Mouse (Mus musculus) liver, postnatal 0 days (tissue): ENCODE measurements around the gene Zfand3. TPM values are rescaled to one million over a fixed set of nuclear protein-coding genes. Genes with fewer than 3 reads are reported as not detected.
A peak's percentile ranks its signal among the peaks of the same experiment; 100 is the strongest.

Source experiments
- ATAC-seq: fragments of 200-750 bp; cut with Nextera tagmentation; 2 replicates; pipeline ENCODE4 v1.8.0; 2017; ENCODE audit warnings: mild to moderate bottlenecking, moderate library complexity
- DNase-seq: peaks from one replicate; pipeline ENCODE4 v3.0.0-alpha.2; 2016
- H3K27ac ChIP-seq: fragments of 300-500 bp; sonication (generic); 2 replicates; pipeline ENCODE4 v1.5.1; 2014; ENCODE audit warnings: antibody characterized with exemption, moderate library complexity, mild to moderate bottlenecking, low read depth
- H3K27me3 ChIP-seq: fragments of 300-500 bp; sonication (generic); 2 replicates; pipeline ENCODE4 v1.6.1; 2014; ENCODE audit warnings: low read length, control low read depth, mixed read lengths; ENCODE audit not compliant: insufficient read depth
- H3K36me3 ChIP-seq: fragments of 300-500 bp; sonication (generic); replicated peaks from 2 replicates; pipeline ENCODE4 v1.6.1; 2014; ENCODE audit warnings: mild to moderate bottlenecking, control low read depth, low read length, moderate library complexity, mixed read lengths; ENCODE audit not compliant: insufficient read depth
- H3K4me1 ChIP-seq: fragments of 300-500 bp; sonication (generic); 2 replicates; pipeline ENCODE4 v1.6.1; 2014; ENCODE audit warnings: antibody characterized with exemption, mild to moderate bottlenecking, control low read depth; ENCODE audit not compliant: insufficient read depth
- H3K4me2 ChIP-seq: fragments of 300-500 bp; sonication (generic); 2 replicates; pipeline ENCODE4 v1.6.1; 2014; ENCODE audit warnings: low read depth, mild to moderate bottlenecking, low read length, moderate library complexity, mixed read lengths
- H3K4me3 ChIP-seq: fragments of 300-500 bp; sonication (generic); 2 replicates; pipeline ENCODE4 v1.5.1; 2014; ENCODE audit warnings: low read depth, low read length
- H3K9ac ChIP-seq: fragments of 300-500 bp; sonication (generic); replicated peaks from 2 replicates; pipeline ENCODE4 v1.6.1; 2014; ENCODE audit warnings: mild to moderate bottlenecking, moderate library complexity
- H3K9me3 ChIP-seq: fragments of 300-500 bp; sonication (generic); 2 replicates; pipeline ENCODE4 v1.6.1; 2016; ENCODE audit warnings: mild to moderate bottlenecking, control low read depth, low read length, mixed read lengths
- CTCF ChIP-seq: sonication (generic); IDR thresholded peaks from 2 replicates; pipeline ENCODE4 v1.5.1; 2016; ENCODE audit warnings: antibody characterized with exemption, low read depth
- EP300 ChIP-seq: IDR thresholded peaks from 2 replicates; pipeline ENCODE4 v1.6.1; 2016; ENCODE audit warnings: antibody characterized with exemption, low read depth, mild to moderate bottlenecking
- WGBS: fragments of 180-500 bp; shearing (Covaris S2); extraction: QIAGEN DNeasy Blood & Tissue Kit; methylation state at CpG from one replicate; pipeline ENCODE4 v1.1.7; 2014; ENCODE audit not compliant: insufficient replicate concordance; 5-methylcytosine and 5-hydroxymethylcytosine counted together
- polyA plus RNA-seq: library from polyadenylated mRNA; unstranded; fragments of >200 nt; fragmentation: Nextera tagmentation; extraction: Ambion mirVana; gene quantifications from 2 replicates; pipeline ENCODE4 v1.2.1, GENCODE M21; 2015

Gene Zfand3
- 24.7 and 26.2 TPM in 2 replicates for polyA plus RNA-seq

- Histone ChIP-seq H3K27me3 (no peaks in the 10 kb centered on the region), H3K9me3 (no peaks in the 10 kb centered on the region), H3K27ac (peak within 1 kb of the TSS; percentile 100), H3K4me2 (peak within 1 kb of the TSS; percentile 95), H3K4me3 (peak within 1 kb of the TSS; percentile 96), H3K9ac (peak within 1 kb of the TSS; percentile 98), H3K4me1 (peaks cover 28% of the 10 kb centered on the region), H3K36me3 (no peaks in the 10 kb centered on the region)
- DNase-seq (peak; percentile 96), ATAC-seq (peak; percentile 90)
- TF ChIP-seq CTCF, result no peak
- no peak; the same call in 1 of the 2 replicates for TF ChIP-seq EP300
- under 1% methylated on average over 57 of the region's 93 CpGs for WGBS
Measured at GRCm38 (mm10) chr17:30004203-30005102, at the start of gene Zfand3. Gene Zfand3 (plus strand): TSS chr17:30004733.

- H3K36me3 ChIP-seq, result no peaks in the 10 kb centered on the region
- H3K27ac ChIP-seq, result no peak overlapping the region
- no peaks in the 10 kb centered on the region for H3K27me3 ChIP-seq
- no peak overlapping the region for H3K4me2 ChIP-seq
- 67% methylated on average over 8 of the region's 8 CpGs for WGBS
- no peak overlapping the region for H3K4me3 ChIP-seq
- ATAC-seq (no peak), DNase-seq (no peak)
- TF ChIP-seq CTCF (no peak), EP300 (no peak)
- H3K9me3 ChIP-seq, result peaks cover 5% of the 10 kb centered on the region
- no peak overlapping the region for H3K9ac ChIP-seq
- H3K4me1 ChIP-seq, result no peaks in the 10 kb centered on the region
Measured at GRCm38 (mm10) chr17:29955880-29956279, 48.7 kb upstream of the Zfand3 start.

- H3K27ac ChIP-seq, result no peak overlapping the region
- 0 out of 2 replicates have a peak, but pooled peaks cover 7% of the 10 kb centered on the region for H3K27me3 ChIP-seq
- H3K4me1 ChIP-seq, result peaks cover 5% of the 10 kb centered on the region; the same call in 1 of the 2 replicates
- no peak overlapping the region for H3K9ac ChIP-seq
- DNase-seq (no peak), ATAC-seq (no peak)
- H3K4me2 ChIP-seq, result peak overlapping the region; percentile 54
- peak overlapping the region; percentile 20; the same call in 1 of the 2 replicates for H3K4me3 ChIP-seq
- TF ChIP-seq CTCF (no peak), EP300 (no peak)
- H3K36me3 ChIP-seq, result no peaks in the 10 kb centered on the region
- peaks cover 5% of the 10 kb centered on the region for H3K9me3 ChIP-seq
- WGBS, result 4% methylated on average over 11 of the region's 11 CpGs
Measured at GRCm38 (mm10) chr17:29963730-29964259, 40.7 kb upstream of the Zfand3 start.

GRCm38 (mm10) chr17:29965506-29965905 lies 39.0 kb upstream of the Zfand3 start:
- H3K4me3 ChIP-seq, result no peak overlapping the region
- 37% methylated on average over 5 of the region's 5 CpGs for WGBS

GRCm38 (mm10) chr17:29970037-29970555 lies 34.4 kb upstream of the Zfand3 start, which contains the start of gene Mdga1:
Gene Mdga1 (minus strand): TSS chr17:29970087.
- no peak within 1 kb of the TSS for H3K4me3 ChIP-seq
- no peak for DNase-seq
- TF ChIP-seq EP300, result no peak
- TF ChIP-seq CTCF, result no peak
- H3K27ac ChIP-seq, result no peak within 1 kb of the TSS
- H3K9me3 ChIP-seq, result no peaks in the 10 kb centered on the region
- H3K9ac ChIP-seq, result no peak within 1 kb of the TSS
- H3K36me3 ChIP-seq, result no peaks in the 10 kb centered on the region
- no peak within 1 kb of the TSS for H3K4me2 ChIP-seq
- WGBS, result 74% methylated on average over 7 of the region's 7 CpGs
- H3K4me1 ChIP-seq, result no peaks in the 10 kb centered on the region
- ATAC-seq, result no peak
- H3K27me3 ChIP-seq, result 0 out of 2 replicates have a peak, but pooled peaks cover 5% of the 10 kb centered on the region

More at GRCm38 (mm10) chr17:29965506-29965905, 39.0 kb upstream of the Zfand3 start:
- Histone ChIP-seq H3K27me3 (0 out of 2 replicates have a peak, but pooled peaks cover 7% of the 10 kb centered on the region), H3K27ac (no peak overlapping the region), H3K36me3 (no peaks in the 10 kb centered on the region), H3K4me2 (no peak overlapping the region), H3K9me3 (no peaks in the 10 kb centered on the region), H3K4me1 (peaks cover 5% of the 10 kb centered on the region; the same call in 1 of the 2 replicates), H3K9ac (no peak overlapping the region)
- TF ChIP-seq CTCF, result no peak
- TF ChIP-seq EP300, result no peak
- ATAC-seq, result no peak
- DNase-seq, result no peak
